11 mouse cellular contexts compared by ENCODE assay signal in genomic region chr10:89531194-89531634, GRCm38 (mm10). TPM values are rescaled to one million over a fixed set of nuclear protein-coding genes. Genes with fewer than 3 reads are reported as not detected.
DNase-seq lines count a peak whose midpoint lies in the region; ATAC-seq lines count a peak whose summit lies in the region.
"Had no signal": no experiment of that assay in that cellular context is flagged by ENCODE, and none has a peak within 500 bp of the region (broad histone marks: within the 10 kb centered on the region; RNA-seq: fewer than 3 reads in every experiment).

No protein-coding gene starts in this region.

- no peak overlapping the region for H3K4me2 ChIP-seq in hindbrain, embryonic 15.5 days
- H3K4me2 ChIP-seq in forebrain, embryonic 15.5 days (replicated peaks) = no peak overlapping the region
- no peak overlapping the region for H3K4me2 ChIP-seq in hindbrain, embryonic 16.5 days (ENCODE audit: low read length)
- H3K4me2 ChIP-seq: limb, embryonic 12.5 days had no signal

- H3K9me3 ChIP-seq in hindbrain, embryonic 15.5 days = no peaks in the 10 kb centered on the region
- no peaks in the 10 kb centered on the region for H3K9me3 ChIP-seq in hindbrain, embryonic 10.5 days
- H3K9me3 ChIP-seq in forebrain, embryonic 15.5 days = no peaks in the 10 kb centered on the region
- no peaks in the 10 kb centered on the region for H3K9me3 ChIP-seq in hindbrain, embryonic 16.5 days (ENCODE audit: control insufficient read depth, low read length)
- H3K9me3 ChIP-seq: limb, embryonic 12.5 days had no signal

- no peak for DNase-seq in hindbrain, embryonic 10.5 days (ENCODE audit: low spot score)
- peak; percentile 96 for DNase-seq in 3T3-L1 (ENCODE audit: low read depth, low spot score)
- DNase-seq in thymus, adult 18-20 months = no peak
- DNase-seq in spleen, adult 18-20 months = no peak
- DNase-seq: cerebellum, adult 11 months; thymus, postnatal 36 days had no signal

- WGBS in hindbrain, embryonic 15.5 days = 37% methylated on average over 5 of the region's 5 CpGs
- WGBS in hindbrain, embryonic 10.5 days = 85% methylated on average over 5 of the region's 5 CpGs
- 22% methylated on average over 5 of the region's 5 CpGs for WGBS in forebrain, embryonic 15.5 days
- 35% methylated on average over 5 of the region's 5 CpGs for WGBS in hindbrain, embryonic 16.5 days

- peaks cover 15% of the 10 kb centered on the region; the same call in 1 of the 2 replicates for H3K4me1 ChIP-seq in hindbrain, embryonic 15.5 days (replicated peaks)
- no peaks in the 10 kb centered on the region for H3K4me1 ChIP-seq in hindbrain, embryonic 10.5 days (replicated peaks)
- H3K4me1 ChIP-seq in forebrain, embryonic 15.5 days = peaks cover 6% of the 10 kb centered on the region; the same call in 1 of the 2 replicates
- H3K4me1 ChIP-seq in hindbrain, embryonic 16.5 days (ENCODE audit: control insufficient read depth, insufficient read depth, low read depth, low read length) = peaks cover 4% of the 10 kb centered on the region; the same call in 1 of the 2 replicates
- H3K4me1 ChIP-seq: limb, embryonic 12.5 days had no signal

- H3K27me3 ChIP-seq in hindbrain, embryonic 15.5 days = no peaks in the 10 kb centered on the region
- no peaks in the 10 kb centered on the region for H3K27me3 ChIP-seq in hindbrain, embryonic 10.5 days (ENCODE audit: insufficient read depth, poor library complexity, severe bottlenecking)
- H3K27me3 ChIP-seq in forebrain, embryonic 15.5 days = no peaks in the 10 kb centered on the region
- H3K27me3 ChIP-seq in hindbrain, embryonic 16.5 days (replicated peaks; ENCODE audit: control insufficient read depth, insufficient read depth, low read length) = no peaks in the 10 kb centered on the region
- H3K27me3 ChIP-seq: limb, embryonic 12.5 days had no signal

- H3K9ac ChIP-seq in hindbrain, embryonic 15.5 days = no peak overlapping the region
- no peak overlapping the region for H3K9ac ChIP-seq in forebrain, embryonic 15.5 days (replicated peaks)
- no peak overlapping the region for H3K9ac ChIP-seq in hindbrain, embryonic 16.5 days (ENCODE audit: low read depth, low read length)
- H3K9ac ChIP-seq: limb, embryonic 12.5 days had no signal

- ATAC-seq in hindbrain, embryonic 15.5 days (ENCODE audit: low FRiP score, low read depth) = peak; percentile 48; the same call in 1 of the 2 replicates
- ATAC-seq in forebrain, embryonic 15.5 days (replicated peaks) = peak; percentile 46; the same call in 1 of the 2 replicates
- peak; percentile 83 for ATAC-seq in hindbrain, embryonic 16.5 days
- ATAC-seq in granulocyte monocyte progenitor cell, adult 5-6 weeks (replicated peaks; ENCODE audit: poor library complexity, severe bottlenecking) = no peak

- H3K36me3 ChIP-seq in hindbrain, embryonic 15.5 days = no peaks in the 10 kb centered on the region
- no peaks in the 10 kb centered on the region for H3K36me3 ChIP-seq in hindbrain, embryonic 10.5 days
- no peaks in the 10 kb centered on the region for H3K36me3 ChIP-seq in forebrain, embryonic 15.5 days
- no peaks in the 10 kb centered on the region for H3K36me3 ChIP-seq in hindbrain, embryonic 16.5 days (ENCODE audit: control insufficient read depth, insufficient read depth, low read length)
- H3K36me3 ChIP-seq: limb, embryonic 12.5 days had no signal

- no peak overlapping the region for H3K27ac ChIP-seq in hindbrain, embryonic 15.5 days (replicated peaks)
- H3K27ac ChIP-seq in hindbrain, embryonic 10.5 days = no peak overlapping the region
- H3K27ac ChIP-seq in forebrain, embryonic 15.5 days (replicated peaks) = no peak overlapping the region
- no peak overlapping the region for H3K27ac ChIP-seq in hindbrain, embryonic 16.5 days (ENCODE audit: low read depth, low read length)
- H3K27ac ChIP-seq: limb, embryonic 12.5 days had no signal

- H3K4me3 ChIP-seq in hindbrain, embryonic 15.5 days = no peak overlapping the region
- H3K4me3 ChIP-seq in hindbrain, embryonic 10.5 days = no peak overlapping the region
- no peak overlapping the region for H3K4me3 ChIP-seq in forebrain, embryonic 15.5 days
- no peak overlapping the region for H3K4me3 ChIP-seq in hindbrain, embryonic 16.5 days (ENCODE audit: low read length)
- H3K4me3 ChIP-seq: limb, embryonic 12.5 days had no signal

RNA-seq across cellular contexts. Expression of gene Nr1h4, which starts 2.2 kb away (rescaled TPM):
- polyA plus RNA-seq in hindbrain, embryonic 15.5 days (2015; fragmentation: Nextera tagmentation; extraction: Ambion mirVana) = not detected in 2 replicates
- not detected in 2 replicates for polyA plus RNA-seq in hindbrain, embryonic 10.5 days (2016; fragmentation: Nextera tagmentation; extraction: Ambion mirVana)
- polyA plus RNA-seq in forebrain, embryonic 15.5 days (2015; fragmentation: Nextera tagmentation; extraction: Ambion mirVana) = 0.11 and 0.17 TPM in 2 replicates
- 0.15 TPM in 1 of 2 replicates, not detected in the other for polyA plus RNA-seq in hindbrain, embryonic 16.5 days (2015; fragmentation: Nextera tagmentation; extraction: Ambion mirVana)
- not detected in 2 replicates for total RNA-seq in granulocyte monocyte progenitor cell, adult 5-6 weeks (2014; fragmentation: Nextera tagmentation)
- total RNA-seq in granulocyte monocyte progenitor cell, adult 5-6 weeks (2017) = not detected in 2 replicates
- polyA plus RNA-seq: limb, embryonic 12.5 days had no signal
